Comparison of ENCODE assay signal across 32 mouse cellular contexts in the genomic region with DNA sequence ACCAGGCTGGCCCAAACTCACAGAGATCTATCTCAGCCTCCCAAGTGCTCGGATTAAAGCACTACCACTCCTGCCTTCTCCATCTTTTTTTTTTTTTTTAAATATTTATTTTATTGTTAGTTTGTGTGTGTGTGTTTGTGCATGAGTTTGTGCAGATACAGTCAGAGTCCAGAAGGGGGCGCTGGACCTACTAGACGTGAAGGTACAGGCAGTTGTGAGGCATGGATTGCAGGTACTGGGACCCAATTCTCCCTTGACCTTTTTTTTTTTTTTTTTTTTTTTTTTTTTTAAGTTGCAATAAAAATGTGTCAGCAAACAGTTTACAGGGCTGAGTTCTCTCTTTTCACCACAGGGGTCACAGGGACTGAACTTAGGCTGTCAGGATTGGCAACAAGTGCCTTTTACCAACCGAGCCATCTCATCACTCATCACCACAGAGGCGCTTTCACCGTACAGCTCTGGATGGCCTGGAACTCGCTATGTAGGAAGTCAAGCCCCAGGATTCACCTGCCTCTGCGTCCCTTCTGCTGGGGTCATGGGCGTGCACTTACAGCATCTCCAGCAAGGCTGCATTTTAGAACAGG.
A peak's percentile ranks its signal among the peaks of the same experiment; 100 is the strongest.
DNase-seq lines count a peak whose midpoint lies in the region; ATAC-seq and TF ChIP-seq lines count a peak whose summit lies in the region.
"Had no signal": no experiment of that assay in that cellular context is flagged by ENCODE, and none has a peak within 500 bp of the region (broad histone marks: within the 10 kb centered on the region; RNA-seq: fewer than 3 reads in every experiment).

No protein-coding gene starts in this region.

- no peak overlapping the region for H3K27ac ChIP-seq in hindbrain, postnatal 0 days
- H3K27ac ChIP-seq in hindbrain, embryonic 12.5 days, result no peak overlapping the region
- no peak overlapping the region for H3K27ac ChIP-seq in lung, postnatal 0 days (ENCODE audit: low read length)
- H3K27ac ChIP-seq: embryonic facial prominence, embryonic 12.5 days; heart, embryonic 15.5 days; hindbrain, embryonic 14.5 days; intestine, embryonic 15.5 days; limb, embryonic 15.5 days; liver, embryonic 14.5 days; midbrain, embryonic 10.5 days; neural tube, embryonic 13.5 days; stomach, embryonic 15.5 days had no signal

- no peaks in the 10 kb centered on the region for H3K36me3 ChIP-seq in hindbrain, postnatal 0 days (ENCODE audit: insufficient read depth, low read length)
- no peaks in the 10 kb centered on the region for H3K36me3 ChIP-seq in hindbrain, embryonic 12.5 days
- no peaks in the 10 kb centered on the region for H3K36me3 ChIP-seq in lung, postnatal 0 days (ENCODE audit: insufficient read depth, low read length)
- H3K36me3 ChIP-seq: embryonic facial prominence, embryonic 12.5 days; G1E; heart, embryonic 15.5 days; intestine, embryonic 15.5 days; limb, embryonic 15.5 days; midbrain, embryonic 10.5 days; neural tube, embryonic 13.5 days; stomach, embryonic 15.5 days had no signal

- no peak for DNase-seq in hindbrain, postnatal 0 days (ENCODE audit: low spot score)
- no peak for DNase-seq in lung, postnatal 0 days (ENCODE audit: low spot score)
- no peak for DNase-seq in lung, postnatal 36 days
- DNase-seq in ES-CJ7 (ENCODE audit: low read depth, low spot score), result peak; percentile 61
- DNase-seq in induced T-regulatory cell, adult 2 months (ENCODE audit: low read depth), result peak; percentile 4
- no peak for DNase-seq in retina, postnatal 1 day
- DNase-seq: adrenal gland, adult 8-10 months; cerebellum, adult 18-20 months; cerebellum, postnatal 25 days; forebrain, postnatal 0 days; gastrocnemius, postnatal 36 days; heart, postnatal 36 days; kidney, postnatal 4 days; left cerebral cortex, postnatal 4 days; right cerebral cortex, adult 18-20 months; thymus, adult 2 months; thymus, postnatal 4 days had no signal

- no peaks in the 10 kb centered on the region for H3K9me3 ChIP-seq in hindbrain, postnatal 0 days (ENCODE audit: low read length)
- H3K9me3 ChIP-seq in hindbrain, embryonic 12.5 days (replicated peaks), result no peaks in the 10 kb centered on the region
- H3K9me3 ChIP-seq in lung, postnatal 0 days (ENCODE audit: low read length), result no peaks in the 10 kb centered on the region
- H3K9me3 ChIP-seq: embryonic facial prominence, embryonic 12.5 days; heart, embryonic 15.5 days; intestine, embryonic 15.5 days; limb, embryonic 15.5 days; midbrain, embryonic 10.5 days; neural tube, embryonic 13.5 days; stomach, embryonic 15.5 days had no signal

- H3K4me1 ChIP-seq in hindbrain, postnatal 0 days (ENCODE audit: insufficient read depth, low read length), result no peaks in the 10 kb centered on the region
- no peaks in the 10 kb centered on the region for H3K4me1 ChIP-seq in hindbrain, embryonic 12.5 days
- H3K4me1 ChIP-seq in lung, postnatal 0 days (ENCODE audit: insufficient read depth, low read depth, low read length), result no peaks in the 10 kb centered on the region
- H3K4me1 ChIP-seq: embryonic facial prominence, embryonic 12.5 days; heart, embryonic 15.5 days; intestine, embryonic 15.5 days; limb, embryonic 15.5 days; neural tube, embryonic 13.5 days; stomach, embryonic 15.5 days had no signal

- no peak overlapping the region for H3K9ac ChIP-seq in hindbrain, postnatal 0 days (replicated peaks; ENCODE audit: low read length)
- no peak overlapping the region for H3K9ac ChIP-seq in hindbrain, embryonic 12.5 days
- no peak overlapping the region for H3K9ac ChIP-seq in lung, postnatal 0 days (replicated peaks; ENCODE audit: low read depth)
- H3K9ac ChIP-seq: embryonic facial prominence, embryonic 12.5 days; forebrain, postnatal 0 days; heart, embryonic 15.5 days; hindbrain, embryonic 14.5 days; intestine, embryonic 15.5 days; limb, embryonic 15.5 days; liver, embryonic 14.5 days; neural tube, embryonic 13.5 days; stomach, embryonic 15.5 days had no signal

- TF ChIP-seq CTCF in hindbrain, postnatal 0 days (IDR thresholded peaks at IDR 0.05; ENCODE audit: low read depth), result 0 out of 2 replicates have a peak, but pooled peaks have one; percentile 5
- TF ChIP-seq CTCF in lung, postnatal 0 days (IDR thresholded peaks at IDR 0.05), result peak; percentile 27

- 72% methylated on average over 9 of the region's 9 CpGs for WGBS in hindbrain, postnatal 0 days
- 71% methylated on average over 9 of the region's 9 CpGs for WGBS in hindbrain, embryonic 12.5 days
- WGBS in lung, postnatal 0 days, result 47% methylated on average over 9 of the region's 9 CpGs

- H3K4me2 ChIP-seq in hindbrain, postnatal 0 days (ENCODE audit: low read depth, low read length), result no peak overlapping the region
- H3K4me2 ChIP-seq in hindbrain, embryonic 12.5 days (replicated peaks), result no peak overlapping the region
- H3K4me2 ChIP-seq in lung, postnatal 0 days (replicated peaks; ENCODE audit: low read depth, low read length), result no peak overlapping the region
- H3K4me2 ChIP-seq: embryonic facial prominence, embryonic 12.5 days; heart, embryonic 15.5 days; hindbrain, embryonic 14.5 days; intestine, embryonic 15.5 days; limb, embryonic 15.5 days; neural tube, embryonic 13.5 days; stomach, embryonic 15.5 days had no signal

- ATAC-seq in hindbrain, postnatal 0 days, result no peak
- ATAC-seq in hindbrain, embryonic 12.5 days (ENCODE audit: low FRiP score), result no peak
- ATAC-seq in lung, postnatal 0 days, result peak; percentile 16; the same call in 1 of the 2 replicates
- ATAC-seq: activated CD4-positive, CD25-positive, alpha-beta regulatory T cell, adult 4 months; forebrain, postnatal 0 days; intestine, embryonic 15.5 days; midbrain, embryonic 16.5 days; Patski had no signal

- no peaks in the 10 kb centered on the region for H3K27me3 ChIP-seq in hindbrain, postnatal 0 days (ENCODE audit: insufficient read depth, low read length)
- no peaks in the 10 kb centered on the region for H3K27me3 ChIP-seq in hindbrain, embryonic 12.5 days
- H3K27me3 ChIP-seq in lung, postnatal 0 days (replicated peaks; ENCODE audit: insufficient read depth, low read length), result no peaks in the 10 kb centered on the region
- H3K27me3 ChIP-seq: embryonic facial prominence, embryonic 12.5 days; heart, embryonic 15.5 days; intestine, embryonic 15.5 days; limb, embryonic 15.5 days; neural tube, embryonic 13.5 days; Patski; stomach, embryonic 15.5 days had no signal

- no peak for TF ChIP-seq EP300 in lung, postnatal 0 days (IDR thresholded peaks at IDR 0.05)

- H3K4me3 ChIP-seq in hindbrain, postnatal 0 days (ENCODE audit: low read length), result no peak overlapping the region
- H3K4me3 ChIP-seq in hindbrain, embryonic 12.5 days, result no peak overlapping the region
- H3K4me3 ChIP-seq in lung, postnatal 0 days (ENCODE audit: low read depth, low read length), result no peak overlapping the region
- H3K4me3 ChIP-seq: embryonic facial prominence, embryonic 12.5 days; heart, embryonic 15.5 days; intestine, embryonic 15.5 days; limb, embryonic 15.5 days; midbrain, embryonic 10.5 days; myocyte; neural tube, embryonic 13.5 days; stomach, embryonic 15.5 days had no signal

Comparison
In these comparisons a context has a peak if more than half of its experiments do, and no peak if none do; other contexts are left out.
1. DNase-seq: peak in ES-CJ7 (single experiment) and induced T-regulatory cell, adult 2 months (single experiment); none in hindbrain, postnatal 0 days (single experiment), lung, postnatal 0 days (single experiment), lung, postnatal 36 days (single experiment) and retina, postnatal 1 day (single experiment).